Mouse (Mus musculus) midbrain, embryonic 14.5 days (tissue): Measurements from ENCODE around the gene Spic. TPM values are rescaled to one million over a fixed set of nuclear protein-coding genes. Genes with fewer than 3 reads are reported as not detected.

Experiments used
- ATAC-seq: fragments of 200-750 bp; cut with Nextera tagmentation; 2 replicates; pipeline ENCODE4 v1.8.0; 2017; ENCODE audit warnings: moderate number of reproducible peaks, moderate library complexity; ENCODE audit not compliant: low FRiP score, low TSS enrichment
- DNase-seq: peaks from one replicate; pipeline ENCODE4 v3.0.0-alpha.2; 2015
- H3K27ac ChIP-seq: fragments of 300-500 bp; sonication (generic); replicated peaks from 2 replicates; pipeline ENCODE4 v1.5.1; 2014; ENCODE audit warnings: mild to moderate bottlenecking, low read depth, low read length, moderate library complexity
- H3K27me3 ChIP-seq: fragments of 300-500 bp; sonication (generic); 2 replicates; pipeline ENCODE4 v1.6.1; 2014; ENCODE audit warnings: low read length, control low read depth, mixed read lengths; ENCODE audit not compliant: control insufficient read depth, insufficient read depth
- H3K36me3 ChIP-seq: fragments of 300-500 bp; sonication (generic); 2 replicates; pipeline ENCODE4 v1.6.1; 2014; ENCODE audit warnings: low read length, control low read depth; ENCODE audit not compliant: control insufficient read depth, insufficient read depth
- H3K4me1 ChIP-seq: fragments of 300-500 bp; sonication (generic); 2 replicates; pipeline ENCODE4 v1.6.1; 2014; ENCODE audit warnings: mild to moderate bottlenecking, antibody characterized with exemption, low read length, control low read depth; ENCODE audit not compliant: control insufficient read depth, insufficient read depth
- H3K4me2 ChIP-seq: fragments of 300-500 bp; sonication (generic); 2 replicates; pipeline ENCODE4 v1.6.1; 2014; ENCODE audit warnings: mild to moderate bottlenecking, low read length, moderate library complexity
- H3K4me3 ChIP-seq: fragments of 300-500 bp; sonication (generic); replicated peaks from 2 replicates; pipeline ENCODE4 v1.5.1; 2014; ENCODE audit warnings: low read depth, low read length
- H3K9ac ChIP-seq: fragments of 300-500 bp; sonication (generic); replicated peaks from 2 replicates; pipeline ENCODE4 v1.6.1; 2014; ENCODE audit warnings: mild to moderate bottlenecking, low read length, moderate library complexity
- H3K9me3 ChIP-seq: fragments of 300-500 bp; sonication (generic); 2 replicates; pipeline ENCODE4 v1.6.1; 2016; ENCODE audit warnings: low read length, control low read depth, mixed read lengths; ENCODE audit not compliant: control insufficient read depth
- WGBS: fragments of 180-500 bp; shearing (Covaris S2); extraction: QIAGEN DNeasy Blood & Tissue Kit; methylation state at CpG from one replicate; pipeline ENCODE4 v1.1.7; 2014; 5-methylcytosine and 5-hydroxymethylcytosine counted together
- polyA plus RNA-seq: library from polyadenylated mRNA; unstranded; fragments of >200 nt; fragmentation: Nextera tagmentation; extraction: Ambion mirVana; gene quantifications from 2 replicates; pipeline ENCODE4 v1.2.1, GENCODE M21; 2014

Gene Spic
- polyA plus RNA-seq = not detected in 2 replicates

DNA sequence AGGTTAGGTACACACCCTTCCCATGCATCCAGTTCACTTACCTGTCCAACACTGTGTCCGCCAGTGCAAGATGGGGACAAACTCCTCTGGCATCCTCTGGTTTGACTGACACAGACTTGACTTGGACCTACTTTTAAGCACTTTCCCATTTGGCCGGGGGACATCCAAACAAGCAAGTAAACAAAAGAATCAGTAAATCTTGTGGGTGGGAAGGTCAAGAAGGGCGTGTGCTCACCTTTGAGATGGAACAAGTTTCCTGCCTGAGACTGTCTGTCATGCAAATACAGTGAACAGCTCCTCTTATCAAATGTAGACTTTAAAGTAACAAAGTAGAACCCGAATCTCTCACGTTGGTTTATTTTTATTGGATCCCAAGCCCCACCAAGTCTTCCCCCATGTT is at the start of gene Spic:
TSS of gene Spic (minus strand) at position 91 of the 400 bp plus-strand sequence.
- no peaks in the 10 kb centered on the region for H3K4me1 ChIP-seq
- DNase-seq (no peak), ATAC-seq (no peak)
- H3K9me3 ChIP-seq = no peaks in the 10 kb centered on the region
- 76% methylated on average over 5 of the region's 5 CpGs for WGBS
- no peaks in the 10 kb centered on the region for H3K27me3 ChIP-seq
- H3K36me3 ChIP-seq = no peaks in the 10 kb centered on the region
- H3K9ac ChIP-seq = no peak within 1 kb of the TSS
- no peak within 1 kb of the TSS for H3K27ac ChIP-seq
- no peak within 1 kb of the TSS for H3K4me3 ChIP-seq
- H3K4me2 ChIP-seq = no peak within 1 kb of the TSS

DNA sequence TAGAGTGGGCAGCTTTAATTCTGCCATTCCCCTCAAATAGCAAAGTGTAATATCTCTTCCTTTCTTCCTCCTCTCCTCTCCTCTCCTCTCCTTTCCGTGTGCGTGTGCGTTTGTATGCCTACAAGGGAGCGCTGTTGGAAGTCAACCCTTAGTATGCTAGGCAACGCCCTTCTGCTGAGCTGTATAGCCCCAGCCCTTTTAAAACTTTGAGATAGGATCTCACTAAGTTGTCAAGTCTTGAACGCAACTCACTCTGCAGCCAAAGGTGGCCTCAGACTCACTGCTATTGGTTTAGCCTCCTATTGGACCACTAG is 47.5 kb upstream of the Spic start:
- ATAC-seq (no peak), DNase-seq (no peak)
- H3K4me3 ChIP-seq = peak overlapping the region; percentile 93
- no peak overlapping the region for H3K27ac ChIP-seq
- peaks cover 12% of the 10 kb centered on the region; the same call in 1 of the 2 replicates for H3K4me1 ChIP-seq
- peak overlapping the region; percentile 93 for H3K4me2 ChIP-seq
- no peaks in the 10 kb centered on the region for H3K9me3 ChIP-seq
- H3K27me3 ChIP-seq = no peaks in the 10 kb centered on the region
- 16% methylated on average over 6 of the region's 6 CpGs for WGBS
- H3K36me3 ChIP-seq = peaks cover 13% of the 10 kb centered on the region; the same call in 1 of the 2 replicates
- peak overlapping the region; percentile 88 for H3K9ac ChIP-seq

DNA sequence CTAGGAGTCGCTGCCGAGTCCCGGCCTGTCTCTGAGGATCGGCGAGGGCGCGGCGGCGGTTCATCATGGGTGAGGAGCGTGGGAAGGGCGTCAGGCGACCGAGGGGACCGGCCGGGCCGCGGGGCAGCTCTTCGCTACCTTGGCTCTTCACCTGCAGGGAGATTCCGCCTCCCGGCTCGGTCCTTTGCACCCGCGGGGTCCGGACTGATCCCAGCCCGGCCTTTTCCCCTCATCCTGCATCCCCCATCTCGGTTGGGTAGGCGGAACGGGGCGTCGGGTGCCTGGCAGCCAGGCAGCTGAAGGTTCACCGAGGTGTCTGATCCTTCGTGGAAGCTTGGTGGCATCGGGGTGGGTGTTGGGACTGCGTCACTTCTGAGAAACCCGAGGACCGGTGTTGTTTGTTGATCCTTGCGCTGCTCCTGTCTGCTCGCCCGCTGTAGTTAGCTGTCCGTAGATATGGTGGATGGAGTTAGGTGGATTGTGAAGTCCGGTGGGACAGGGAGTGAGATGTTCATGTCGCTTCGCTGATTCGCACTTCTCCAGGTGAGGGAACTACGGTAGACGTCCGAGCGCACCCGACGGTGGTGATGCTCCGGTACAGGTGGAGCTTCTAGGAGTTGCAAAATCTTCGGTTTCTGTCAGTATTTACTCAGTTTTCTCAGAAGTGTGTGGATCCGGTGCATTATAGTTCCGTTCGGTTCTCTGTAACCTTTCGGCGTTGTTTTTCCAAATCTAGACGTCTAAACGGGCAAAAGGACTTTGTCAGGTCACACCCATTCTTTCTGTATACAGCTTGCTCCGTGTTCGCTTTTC is 46.9 kb upstream of the Spic start:
- ATAC-seq (peak; percentile 31; the same call in 1 of the 2 replicates), DNase-seq (no peak)
- 2% methylated on average over 61 of the region's 61 CpGs for WGBS

DNA sequence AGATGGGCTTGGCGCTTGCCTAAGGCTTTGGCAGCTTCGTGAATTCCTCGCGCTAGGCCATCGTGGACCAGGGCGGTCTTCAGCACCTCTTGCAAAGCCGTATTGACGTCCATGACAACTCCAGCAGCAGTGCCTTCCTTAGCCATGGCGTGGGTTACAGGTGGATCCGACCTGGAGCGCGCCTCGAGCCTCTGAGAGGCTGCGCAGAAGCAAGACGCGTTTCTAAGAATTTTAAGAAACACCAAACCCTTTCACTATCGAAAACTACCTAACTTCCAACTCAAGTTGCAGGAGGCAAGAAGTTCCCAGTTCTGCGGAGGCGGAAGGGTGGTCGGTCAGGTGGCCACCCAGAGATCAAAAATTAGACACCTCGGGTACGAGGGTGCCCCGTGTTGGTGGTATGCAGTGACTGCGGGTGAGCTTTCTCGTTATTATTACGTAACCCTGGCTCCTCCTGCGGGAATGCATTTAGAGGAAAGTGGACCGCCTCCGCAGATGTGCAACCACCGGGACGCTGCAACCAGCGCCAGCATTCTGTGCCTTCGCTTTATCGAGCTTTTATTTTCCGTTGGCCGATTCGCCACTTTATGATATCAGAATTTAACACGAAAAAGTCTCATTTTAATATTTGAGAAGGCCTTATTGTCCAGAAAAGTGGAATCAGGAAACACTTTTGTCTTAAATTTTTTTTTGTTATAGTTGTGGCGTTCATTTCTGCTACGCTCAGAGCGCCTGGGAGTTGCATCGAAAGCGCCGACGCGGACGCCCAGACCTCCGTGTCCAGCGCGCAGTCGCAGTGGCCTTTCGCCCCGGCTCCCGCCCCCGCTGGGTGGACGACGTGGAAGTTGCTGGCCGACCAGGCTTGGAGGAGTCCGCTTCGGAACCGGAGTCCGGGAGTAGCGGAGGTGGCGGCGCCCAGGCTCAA is 46.0 kb upstream of the Spic start, which contains the start of gene Arl1:
TSS of gene Arl1 (plus strand) at position 288 of the 925 bp plus-strand sequence.
- peak within 1 kb of the TSS; percentile 93 for H3K4me2 ChIP-seq
- WGBS = under 1% methylated on average over 65 of the region's 65 CpGs
- no peaks in the 10 kb centered on the region for H3K36me3 ChIP-seq
- peak within 1 kb of the TSS; percentile 70 for H3K27ac ChIP-seq
- H3K4me3 ChIP-seq = peak within 1 kb of the TSS; percentile 93
- ATAC-seq = peak; percentile 94
- peaks cover 12% of the 10 kb centered on the region; the same call in 1 of the 2 replicates for H3K4me1 ChIP-seq
- H3K9ac ChIP-seq = peak within 1 kb of the TSS; percentile 88
- no peaks in the 10 kb centered on the region for H3K27me3 ChIP-seq
- peak; percentile 95 for DNase-seq
- H3K9me3 ChIP-seq = no peaks in the 10 kb centered on the region

More for the DNA sequence above, 46.9 kb upstream of the Spic start:
- Histone ChIP-seq H3K36me3 (0 out of 2 replicates have a peak, but pooled peaks cover 8% of the 10 kb centered on the region), H3K4me3 (peak overlapping the region; percentile 93), H3K27me3 (no peaks in the 10 kb centered on the region), H3K4me2 (peak overlapping the region; percentile 93), H3K27ac (peak overlapping the region; percentile 70), H3K9ac (peak overlapping the region; percentile 88), H3K4me1 (peaks cover 12% of the 10 kb centered on the region; the same call in 1 of the 2 replicates), H3K9me3 (no peaks in the 10 kb centered on the region)

DNA sequence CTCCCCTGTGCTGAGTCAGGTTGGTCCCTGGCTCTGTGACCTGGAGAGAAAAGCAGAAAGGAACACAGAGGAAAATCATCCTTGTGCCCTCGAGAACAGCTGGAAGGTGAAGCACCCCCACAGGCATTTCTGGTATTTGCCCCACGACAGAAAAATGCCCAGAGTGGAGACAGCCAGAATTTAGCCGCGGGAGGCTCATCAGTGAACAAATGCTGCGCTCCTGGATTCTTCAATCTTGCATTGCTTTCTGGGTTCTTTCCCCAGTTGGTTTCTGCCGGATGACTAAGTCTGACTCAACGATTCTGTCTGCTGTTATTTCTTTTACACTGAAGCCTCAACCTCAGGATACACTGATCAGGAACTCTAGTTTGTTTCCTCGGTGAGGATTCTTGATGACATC is 43.4 kb upstream of the Spic start:
- Histone ChIP-seq H3K27me3 (no peaks in the 10 kb centered on the region), H3K4me3 (no peak overlapping the region), H3K4me1 (peaks cover 12% of the 10 kb centered on the region; the same call in 1 of the 2 replicates), H3K9ac (no peak overlapping the region), H3K36me3 (no peaks in the 10 kb centered on the region), H3K9me3 (no peaks in the 10 kb centered on the region), H3K27ac (no peak overlapping the region), H3K4me2 (no peak overlapping the region)
- WGBS = 79% methylated on average over 8 of the region's 8 CpGs
- DNase-seq (no peak), ATAC-seq (no peak)

DNA sequence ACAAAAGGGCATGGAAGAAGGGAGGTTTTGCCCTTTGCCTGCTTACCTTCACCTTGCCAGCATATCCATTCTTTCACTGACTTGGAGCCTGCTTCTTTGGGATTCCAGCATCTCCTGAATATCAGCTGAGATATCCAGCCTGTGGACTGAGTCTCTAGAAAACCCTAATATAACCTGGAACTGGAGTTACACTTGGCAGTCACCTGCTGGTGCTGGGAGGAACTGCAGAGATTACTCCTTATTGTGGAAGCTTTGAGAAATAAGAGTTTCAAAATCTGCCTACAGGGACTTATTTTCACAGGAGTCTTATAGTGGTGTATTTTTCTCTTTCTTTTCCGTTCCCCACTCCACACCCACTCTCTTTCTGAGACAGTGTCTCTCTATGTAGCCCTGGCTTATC is 42.3 kb upstream of the Spic start:
- no peak for ATAC-seq

DNA sequence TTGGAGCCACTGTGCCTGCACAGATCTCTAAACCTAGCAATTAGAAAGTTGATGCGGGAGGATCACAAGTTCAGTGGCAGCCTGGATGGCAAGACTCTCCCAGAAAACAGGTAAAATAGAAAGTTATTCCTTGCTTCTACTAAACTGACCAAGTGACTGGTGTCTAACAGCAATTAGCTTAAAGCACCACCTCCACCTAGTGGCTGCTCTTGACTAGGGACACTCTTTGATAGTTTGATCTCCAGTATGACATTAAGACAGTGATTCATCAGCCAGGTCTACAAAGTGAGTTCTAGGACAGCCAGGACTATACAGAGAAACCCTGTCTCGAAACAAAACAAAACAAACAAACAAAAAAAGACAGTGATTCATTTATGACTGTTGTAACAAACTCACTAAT is 40.5 kb upstream of the Spic start:
- Histone ChIP-seq H3K4me1 (peaks cover 2% of the 10 kb centered on the region; the same call in 1 of the 2 replicates), H3K36me3 (no peaks in the 10 kb centered on the region), H3K27ac (no peak overlapping the region), H3K9me3 (no peaks in the 10 kb centered on the region), H3K27me3 (no peaks in the 10 kb centered on the region), H3K4me2 (no peak overlapping the region), H3K9ac (no peak overlapping the region), H3K4me3 (no peak overlapping the region)
- DNase-seq = peak; percentile 62
- WGBS = 60% methylated on average over 2 of the region's 2 CpGs
- ATAC-seq = no peak

More for the DNA sequence above, 42.3 kb upstream of the Spic start:
- Histone ChIP-seq H3K4me1 (peaks cover 8% of the 10 kb centered on the region; the same call in 1 of the 2 replicates), H3K27ac (no peak overlapping the region), H3K9me3 (no peaks in the 10 kb centered on the region), H3K4me3 (no peak overlapping the region), H3K4me2 (no peak overlapping the region), H3K9ac (no peak overlapping the region), H3K27me3 (no peaks in the 10 kb centered on the region), H3K36me3 (no peaks in the 10 kb centered on the region)
- WGBS = 28% methylated on average over 1 of the region's 1 CpGs
- peak; percentile 78 for DNase-seq

DNA sequence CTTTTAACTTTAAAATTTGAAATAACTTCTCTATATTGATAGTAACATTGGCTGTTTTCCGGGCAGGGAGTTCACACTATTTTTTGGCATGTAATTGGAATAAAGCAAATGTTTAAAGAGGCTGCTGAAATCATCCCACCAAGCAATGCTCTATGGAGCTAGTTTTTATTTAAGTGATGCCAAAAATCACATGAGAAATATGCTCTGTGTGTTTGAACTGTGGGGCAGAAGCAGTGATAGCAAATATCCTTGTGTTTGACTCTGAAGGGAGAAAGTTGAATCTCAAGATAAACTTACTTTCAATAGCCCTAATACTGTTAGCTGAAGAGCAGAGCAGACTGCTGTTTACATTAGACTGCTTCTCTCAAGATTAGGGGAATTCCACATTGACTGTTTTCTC is 34.8 kb upstream of the Spic start:
- H3K4me3 ChIP-seq = no peak overlapping the region
- H3K36me3 ChIP-seq = no peaks in the 10 kb centered on the region
- H3K9ac ChIP-seq = no peak overlapping the region
- H3K27ac ChIP-seq = no peak overlapping the region
- no peaks in the 10 kb centered on the region for H3K27me3 ChIP-seq
- 88% methylated on average over 1 of the region's 1 CpGs for WGBS
- DNase-seq (no peak), ATAC-seq (no peak)
- H3K4me2 ChIP-seq = no peak overlapping the region
- H3K9me3 ChIP-seq = no peaks in the 10 kb centered on the region
- no peaks in the 10 kb centered on the region for H3K4me1 ChIP-seq
